In genomic region chr5:151368395-151369190, GRCm38 (mm10) we compare ENCODE assay signal across 7 mouse cellular contexts. TPM values are rescaled to one million over a fixed set of nuclear protein-coding genes. Genes with fewer than 3 reads are reported as not detected.
DNase-seq lines count a peak whose midpoint lies in the region; ATAC-seq and TF ChIP-seq lines count a peak whose summit lies in the region.

No protein-coding gene starts in this region.

- peak; percentile 99 for ATAC-seq in intestine, postnatal 0 days
- peak; percentile 99 for ATAC-seq in midbrain, embryonic 12.5 days (ENCODE audit: low FRiP score, low read depth)

- WGBS in intestine, postnatal 0 days: under 1% methylated on average over 74 of the region's 75 CpGs
- under 1% methylated on average over 75 of the region's 75 CpGs for WGBS in midbrain, embryonic 12.5 days
- WGBS in small intestine, adult 2 months: under 1% methylated on average over 75 of the region's 75 CpGs

- H3K27me3 ChIP-seq in intestine, postnatal 0 days (replicated peaks; ENCODE audit: control insufficient read depth, insufficient read depth, low read length): no peaks in the 10 kb centered on the region
- H3K27me3 ChIP-seq in midbrain, embryonic 12.5 days: no peaks in the 10 kb centered on the region
- no peaks in the 10 kb centered on the region for H3K27me3 ChIP-seq in small intestine, adult 2 months (ENCODE audit: control insufficient read depth, insufficient read depth, low read length)

- TF ChIP-seq POLR2A in small intestine, adult 2 months (IDR thresholded peaks at IDR 0.05; ENCODE audit: low read depth, low read length): peak; percentile 82

- H3K27ac ChIP-seq in intestine, postnatal 0 days (ENCODE audit: low read depth, low read length): peak overlapping the region; percentile 95
- H3K27ac ChIP-seq in midbrain, embryonic 12.5 days (replicated peaks): peak overlapping the region; percentile 94
- peak overlapping the region; percentile 98 for H3K27ac ChIP-seq in small intestine, adult 2 months (ENCODE audit: insufficient read depth, low read depth, low read length)

- peak; percentile 100 for DNase-seq in adrenal gland, adult 8-10 months
- DNase-seq in embryo, embryonic 9.5 days (ENCODE audit: extremely low spot score): peak; percentile 99
- DNase-seq in gastrocnemius, postnatal 4 days (ENCODE audit: low spot score in 2 of 2): peak; percentile 98 to 100
- peak; percentile 100 for DNase-seq in left cerebral cortex, postnatal 4 days

- intact Hi-C loops in left cerebral cortex, postnatal 4 days (cut with DNase I): loop anchor here (2.0 to 10.0 kb wide), 3 partner anchors 134 to 694 kb away; partner anchors contain the start of gene Stard13

- no peaks in the 10 kb centered on the region; the same call in 1 of the 2 replicates for H3K4me1 ChIP-seq in intestine, postnatal 0 days (replicated peaks; ENCODE audit: control insufficient read depth, insufficient read depth, low read length)
- H3K4me1 ChIP-seq in midbrain, embryonic 12.5 days: peaks cover 5% of the 10 kb centered on the region; the same call in 1 of the 2 replicates
- H3K4me1 ChIP-seq in small intestine, adult 2 months (ENCODE audit: control insufficient read depth, insufficient read depth, insufficient read length, low read length): no peaks in the 10 kb centered on the region

- no peaks in the 10 kb centered on the region for H3K9me3 ChIP-seq in intestine, postnatal 0 days (ENCODE audit: control insufficient read depth)
- no peaks in the 10 kb centered on the region for H3K9me3 ChIP-seq in midbrain, embryonic 12.5 days

- H3K9ac ChIP-seq in intestine, postnatal 0 days (ENCODE audit: low read depth, low read length): peak overlapping the region; percentile 52
- H3K9ac ChIP-seq in midbrain, embryonic 12.5 days (replicated peaks): peak overlapping the region; percentile 71

- H3K4me3 ChIP-seq in intestine, postnatal 0 days (ENCODE audit: low read depth, low read length): peak overlapping the region; percentile 42
- peak overlapping the region; percentile 53 for H3K4me3 ChIP-seq in midbrain, embryonic 12.5 days
- peak overlapping the region; percentile 86 for H3K4me3 ChIP-seq in small intestine, adult 2 months (ENCODE audit: low read depth, low read length)

- peak; percentile 99 for TF ChIP-seq CTCF in intestine, postnatal 0 days (IDR thresholded peaks at IDR 0.05; ENCODE audit: low read depth)
- peak; percentile 72 for TF ChIP-seq CTCF in small intestine, adult 2 months (IDR thresholded peaks at IDR 0.05; ENCODE audit: extremely low read depth, insufficient read length, insufficient replicate concordance, low read depth, low read length)

- H3K4me2 ChIP-seq in intestine, postnatal 0 days (replicated peaks; ENCODE audit: low read depth): peak overlapping the region; percentile 78
- peak overlapping the region; percentile 64 for H3K4me2 ChIP-seq in midbrain, embryonic 12.5 days (replicated peaks)

- H3K36me3 ChIP-seq in intestine, postnatal 0 days (ENCODE audit: control insufficient read depth, insufficient read depth): no peaks in the 10 kb centered on the region
- H3K36me3 ChIP-seq in midbrain, embryonic 12.5 days: no peaks in the 10 kb centered on the region
- H3K36me3 ChIP-seq in small intestine, adult 2 months (ENCODE audit: control insufficient read depth, insufficient read depth, low read length): no peaks in the 10 kb centered on the region

RNA-seq across cellular contexts. Expression of gene Gm42906, which starts 59.4 kb away (rescaled TPM):
- 1 to 10 TPM in 3 of 4 experiments, not detected in 1; 1.6 to 4.3 (median 4.3) TPM for total RNA-seq in adrenal gland, adult 8-10 months (2022)
- not detected for total RNA-seq in gastrocnemius, postnatal 4 days (2021)
- polyA plus RNA-seq in intestine, postnatal 0 days (2015; fragmentation: Nextera tagmentation; extraction: Ambion mirVana): not detected in 2 replicates
- total RNA-seq in left cerebral cortex, postnatal 4 days (2021): not detected
- not detected in 2 replicates for polyA plus RNA-seq in midbrain, embryonic 12.5 days (2016; fragmentation: Nextera tagmentation; extraction: Ambion mirVana)
- not detected in 2 replicates for polyA plus RNA-seq in small intestine, adult 2 months (2012; rRNA removed)

Comparison
In these comparisons a context has a peak if more than half of its experiments do, and no peak if none do; other contexts are left out.
1. Peak in every context shown above with its lines: DNase-seq, ATAC-seq, H3K4me3 ChIP-seq and H3K27ac ChIP-seq.